Mouse (Mus musculus) hindbrain, embryonic 13.5 days (tissue): ENCODE measurements at regions not wholly inside any gene's neighbourhood (a gene's known extent, or its start where the extent isn't known, plus 50 kb on each side); places are given as distances from the start of the nearest gene placed in this dataset.

Experiments used
- ATAC-seq: fragments of 200-750 bp; cut with Nextera tagmentation; 2 replicates; pipeline ENCODE4 v1.8.0; 2017; ENCODE audit warnings: moderate TSS enrichment; ENCODE audit not compliant: low FRiP score
- H3K27ac ChIP-seq: fragments of 300-500 bp; sonication (generic); 2 replicates; pipeline ENCODE4 v1.5.1; 2015; ENCODE audit warnings: inconsistent platforms, mild to moderate bottlenecking, moderate library complexity
- H3K27me3 ChIP-seq: fragments of 300-500 bp; sonication (generic); 2 replicates; pipeline ENCODE4 v1.6.1; 2015; ENCODE audit warnings: mild to moderate bottlenecking, inconsistent platforms
- H3K36me3 ChIP-seq: fragments of 300-500 bp; sonication (generic); 2 replicates; pipeline ENCODE4 v1.6.1; 2015; ENCODE audit warnings: mild to moderate bottlenecking, inconsistent platforms
- H3K4me1 ChIP-seq: fragments of 300-500 bp; sonication (generic); replicated peaks from 2 replicates; pipeline ENCODE4 v1.6.1; 2015; ENCODE audit warnings: inconsistent platforms
- H3K4me2 ChIP-seq: fragments of 300-500 bp; sonication (generic); 2 replicates; pipeline ENCODE4 v1.6.1; 2015; ENCODE audit warnings: inconsistent platforms, mild to moderate bottlenecking, moderate library complexity
- H3K4me3 ChIP-seq: fragments of 300-500 bp; sonication (generic); 2 replicates; pipeline ENCODE4 v1.5.1; 2015; ENCODE audit warnings: mild to moderate bottlenecking, inconsistent platforms
- H3K9ac ChIP-seq: fragments of 300-500 bp; sonication (generic); 2 replicates; pipeline ENCODE4 v1.6.1; 2015; ENCODE audit warnings: mild to moderate bottlenecking, inconsistent platforms
- H3K9me3 ChIP-seq: fragments of 300-500 bp; sonication (generic); 2 replicates; pipeline ENCODE4 v1.6.1; 2016; ENCODE audit warnings: inconsistent platforms
- WGBS: fragments of 180-500 bp; shearing (Covaris S2); methylation state at CpG from one replicate; pipeline ENCODE4 v1.1.7; 2015; 5-methylcytosine and 5-hydroxymethylcytosine counted together

- 23% methylated on average over 6 of the region's 6 CpGs for WGBS
- H3K36me3 ChIP-seq = no peaks in the 10 kb centered on the region
- peaks cover 10% of the 10 kb centered on the region for H3K27me3 ChIP-seq
- H3K9ac ChIP-seq = no peak overlapping the region
- 0 out of 2 replicates have a peak, but pooled peaks cover 3% of the 10 kb centered on the region for H3K4me1 ChIP-seq
- no peak for ATAC-seq
- H3K27ac ChIP-seq = no peak overlapping the region
- no peak overlapping the region for H3K4me2 ChIP-seq
- no peak overlapping the region for H3K4me3 ChIP-seq
- no peaks in the 10 kb centered on the region for H3K9me3 ChIP-seq
Measured at GRCm38 (mm10) chrX:166773408-166773854, 187.9 kb upstream of the Egfl6 start.

GRCm38 (mm10) chrX:166766991-166767390, 181.5 kb upstream of the Egfl6 start:
- no peak overlapping the region for H3K4me2 ChIP-seq
- no peak for ATAC-seq
- no peak overlapping the region for H3K9ac ChIP-seq
- H3K4me1 ChIP-seq = no peaks in the 10 kb centered on the region
- no peaks in the 10 kb centered on the region for H3K36me3 ChIP-seq
- WGBS = 72% methylated on average over 6 of the region's 6 CpGs
- no peaks in the 10 kb centered on the region for H3K9me3 ChIP-seq
- no peak overlapping the region for H3K4me3 ChIP-seq
- no peak overlapping the region for H3K27ac ChIP-seq
- peaks cover 18% of the 10 kb centered on the region; the same call in 1 of the 2 replicates for H3K27me3 ChIP-seq

GRCm38 (mm10) chrX:166765647-166766046, 180.1 kb upstream of the Egfl6 start:
- Histone ChIP-seq H3K4me3 (no peak overlapping the region), H3K27me3 (peaks cover 15% of the 10 kb centered on the region; the same call in 1 of the 2 replicates), H3K4me2 (no peak overlapping the region), H3K27ac (no peak overlapping the region), H3K9me3 (no peaks in the 10 kb centered on the region), H3K36me3 (no peaks in the 10 kb centered on the region), H3K9ac (no peak overlapping the region), H3K4me1 (no peaks in the 10 kb centered on the region)
- no peak for ATAC-seq
- WGBS = 78% methylated on average over 2 of the region's 2 CpGs

GRCm38 (mm10) chrX:166762098-166762497, 176.6 kb upstream of the Egfl6 start:
- peaks cover 16% of the 10 kb centered on the region; the same call in 1 of the 2 replicates for H3K27me3 ChIP-seq
- no peak overlapping the region for H3K4me2 ChIP-seq
- no peaks in the 10 kb centered on the region for H3K36me3 ChIP-seq
- H3K27ac ChIP-seq = no peak overlapping the region
- no peak for ATAC-seq
- no peak overlapping the region for H3K4me3 ChIP-seq
- 88% methylated on average over 2 of the region's 2 CpGs for WGBS
- H3K9ac ChIP-seq = no peak overlapping the region
- no peaks in the 10 kb centered on the region for H3K4me1 ChIP-seq
- no peaks in the 10 kb centered on the region for H3K9me3 ChIP-seq

GRCm38 (mm10) chrX:166757152-166757551, 171.6 kb upstream of the Egfl6 start:
- WGBS = 78% methylated on average over 1 of the region's 1 CpGs
- 0 out of 2 replicates have a peak, but pooled peaks cover 8% of the 10 kb centered on the region for H3K27me3 ChIP-seq
- no peak overlapping the region for H3K9ac ChIP-seq
- no peaks in the 10 kb centered on the region for H3K4me1 ChIP-seq
- H3K4me3 ChIP-seq = no peak overlapping the region
- no peak overlapping the region for H3K4me2 ChIP-seq
- no peaks in the 10 kb centered on the region for H3K36me3 ChIP-seq
- H3K9me3 ChIP-seq = no peaks in the 10 kb centered on the region
- ATAC-seq = no peak
- H3K27ac ChIP-seq = no peak overlapping the region

GRCm38 (mm10) chrX:166754967-166755654, 169.6 kb upstream of the Egfl6 start:
- 83% methylated on average over 3 of the region's 3 CpGs for WGBS
- Histone ChIP-seq H3K27me3 (0 out of 2 replicates have a peak, but pooled peaks cover 9% of the 10 kb centered on the region), H3K4me1 (no peaks in the 10 kb centered on the region), H3K36me3 (no peaks in the 10 kb centered on the region), H3K27ac (no peak overlapping the region), H3K4me2 (no peak overlapping the region), H3K9ac (no peak overlapping the region), H3K4me3 (no peak overlapping the region), H3K9me3 (no peaks in the 10 kb centered on the region)
- ATAC-seq = no peak

- WGBS = 47% methylated on average over 8 of the region's 8 CpGs
- H3K4me3 ChIP-seq = no peak overlapping the region
- H3K36me3 ChIP-seq = no peaks in the 10 kb centered on the region
- no peaks in the 10 kb centered on the region for H3K4me1 ChIP-seq
- no peak overlapping the region for H3K9ac ChIP-seq
- H3K27ac ChIP-seq = no peak overlapping the region
- H3K4me2 ChIP-seq = no peak overlapping the region
- H3K9me3 ChIP-seq = no peaks in the 10 kb centered on the region
- 0 out of 2 replicates have a peak, but pooled peaks cover 7% of the 10 kb centered on the region for H3K27me3 ChIP-seq
- ATAC-seq = peak; percentile 59; the same call in 1 of the 2 replicates
Measured at GRCm38 (mm10) chrX:166749055-166749679, 163.6 kb upstream of the Egfl6 start.

GRCm38 (mm10) chrX:166731354-166731753, 145.8 kb upstream of the Egfl6 start:
- no peak for ATAC-seq

GRCm38 (mm10) chrX:166728622-166728928, 143.1 kb upstream of the Egfl6 start:
- Histone ChIP-seq H3K9me3 (no peaks in the 10 kb centered on the region), H3K27ac (no peak overlapping the region), H3K36me3 (no peaks in the 10 kb centered on the region), H3K4me2 (no peak overlapping the region), H3K4me3 (no peak overlapping the region), H3K4me1 (no peaks in the 10 kb centered on the region), H3K9ac (no peak overlapping the region), H3K27me3 (peaks cover 16% of the 10 kb centered on the region; the same call in 1 of the 2 replicates)
- no peak for ATAC-seq
- WGBS = 42% methylated on average over 2 of the region's 2 CpGs

More at GRCm38 (mm10) chrX:166731354-166731753, 145.8 kb upstream of the Egfl6 start:
- Histone ChIP-seq H3K4me2 (no peak overlapping the region), H3K36me3 (no peaks in the 10 kb centered on the region), H3K9ac (no peak overlapping the region), H3K27ac (no peak overlapping the region), H3K9me3 (no peaks in the 10 kb centered on the region), H3K4me1 (no peaks in the 10 kb centered on the region), H3K27me3 (0 out of 2 replicates have a peak, but pooled peaks cover 12% of the 10 kb centered on the region), H3K4me3 (no peak overlapping the region)
- WGBS = 64% methylated on average over 2 of the region's 2 CpGs

GRCm38 (mm10) chrX:166727823-166728621, 142.5 kb upstream of the Egfl6 start:
- no peaks in the 10 kb centered on the region for H3K9me3 ChIP-seq
- WGBS = 26% methylated on average over 7 of the region's 7 CpGs
- no peak overlapping the region for H3K27ac ChIP-seq
- no peaks in the 10 kb centered on the region for H3K36me3 ChIP-seq
- H3K4me1 ChIP-seq = no peaks in the 10 kb centered on the region
- no peak overlapping the region for H3K9ac ChIP-seq
- peaks cover 18% of the 10 kb centered on the region; the same call in 1 of the 2 replicates for H3K27me3 ChIP-seq
- no peak overlapping the region for H3K4me2 ChIP-seq
- peak; percentile 84 for ATAC-seq
- H3K4me3 ChIP-seq = no peak overlapping the region

GRCm38 (mm10) chrX:166725761-166726503, 140.4 kb upstream of the Egfl6 start:
- Histone ChIP-seq H3K4me2 (no peak overlapping the region), H3K9me3 (no peaks in the 10 kb centered on the region), H3K27ac (no peak overlapping the region), H3K4me1 (no peaks in the 10 kb centered on the region), H3K27me3 (peaks cover 13% of the 10 kb centered on the region; the same call in 1 of the 2 replicates), H3K36me3 (no peaks in the 10 kb centered on the region), H3K9ac (no peak overlapping the region), H3K4me3 (no peak overlapping the region)
- ATAC-seq = no peak
- 82% methylated on average over 6 of the region's 6 CpGs for WGBS

GRCm38 (mm10) chrX:166718075-166718474, 132.6 kb upstream of the Egfl6 start:
- no peak overlapping the region for H3K4me3 ChIP-seq
- no peak for ATAC-seq
- no peaks in the 10 kb centered on the region for H3K9me3 ChIP-seq
- H3K9ac ChIP-seq = no peak overlapping the region
- H3K27me3 ChIP-seq = peaks cover 20% of the 10 kb centered on the region; the same call in 1 of the 2 replicates
- no peaks in the 10 kb centered on the region for H3K36me3 ChIP-seq
- H3K4me2 ChIP-seq = no peak overlapping the region
- no peak overlapping the region for H3K27ac ChIP-seq
- H3K4me1 ChIP-seq = no peaks in the 10 kb centered on the region
